Mouse (Mus musculus) lung, embryonic 14.5 days (tissue): Measurements from ENCODE around the gene Grb7. TPM values are rescaled to one million over a fixed set of nuclear protein-coding genes. Genes with fewer than 3 reads are reported as not detected.

Experiments
- ATAC-seq: fragments of 200-750 bp; cut with Nextera tagmentation; 2 replicates; pipeline ENCODE4 v1.8.0; 2017; ENCODE audit warnings: mild to moderate bottlenecking, moderate TSS enrichment, moderate library complexity; ENCODE audit not compliant: insufficient read depth
- DNase-seq: peaks from one replicate; pipeline ENCODE4 v3.0.0-alpha.2; 2015
- H3K27ac ChIP-seq: fragments of 300-500 bp; sonication (generic); 2 replicates; pipeline ENCODE4 v1.5.1; 2014; ENCODE audit warnings: low read depth, mild to moderate bottlenecking, moderate library complexity
- H3K27me3 ChIP-seq: fragments of 300-500 bp; sonication (generic); 2 replicates; pipeline ENCODE4 v1.6.1; 2014; ENCODE audit warnings: low read length, control low read depth; ENCODE audit not compliant: insufficient read depth
- H3K36me3 ChIP-seq: fragments of 300-500 bp; sonication (generic); 2 replicates; pipeline ENCODE4 v1.6.1; 2014; ENCODE audit warnings: control low read depth; ENCODE audit not compliant: insufficient read depth
- H3K4me1 ChIP-seq: fragments of 300-500 bp; sonication (generic); 2 replicates; pipeline ENCODE4 v1.6.1; 2014; ENCODE audit warnings: antibody characterized with exemption, control low read depth; ENCODE audit not compliant: insufficient read depth
- H3K4me2 ChIP-seq: fragments of 300-500 bp; sonication (generic); 2 replicates; pipeline ENCODE4 v1.6.1; 2014; ENCODE audit warnings: mild to moderate bottlenecking
- H3K4me3 ChIP-seq: fragments of 300-500 bp; sonication (generic); 2 replicates; pipeline ENCODE4 v1.5.1; 2014; ENCODE audit warnings: low read depth, low read length
- H3K9ac ChIP-seq: fragments of 300-500 bp; sonication (generic); 2 replicates; pipeline ENCODE4 v1.6.1; 2014
- H3K9me3 ChIP-seq: fragments of 300-500 bp; sonication (generic); 2 replicates; pipeline ENCODE4 v1.6.1; 2016; ENCODE audit warnings: low read depth, low read length, control low read depth
- CTCF ChIP-seq: IDR thresholded peaks from 2 replicates; pipeline ENCODE4 v1.5.1; 2016; ENCODE audit warnings: antibody characterized with exemption, low read depth
- WGBS: fragments of 180-500 bp; shearing (Covaris S2); extraction: QIAGEN DNeasy Blood & Tissue Kit; methylation state at CpG from one replicate; pipeline ENCODE4 v1.1.7; 2014; 5-methylcytosine and 5-hydroxymethylcytosine counted together
- polyA plus RNA-seq: library from polyadenylated mRNA; unstranded; fragments of >200 nt; fragmentation: Nextera tagmentation; extraction: Ambion mirVana; gene quantifications from 2 replicates; pipeline ENCODE4 v1.2.1, GENCODE M21; 2014

Gene Grb7
- polyA plus RNA-seq, 1 experiment from 2014 or later: 43.0 TPM

- no peak for ATAC-seq
- Histone ChIP-seq H3K4me1 (no peaks in the 10 kb centered on the region), H3K27me3 (no peaks in the 10 kb centered on the region), H3K4me2 (no peak overlapping the region), H3K36me3 (peaks cover 97% of the 10 kb centered on the region), H3K4me3 (no peak overlapping the region), H3K9me3 (no peaks in the 10 kb centered on the region), H3K27ac (no peak overlapping the region), H3K9ac (no peak overlapping the region)
- TF ChIP-seq CTCF: no peak
- WGBS: 92% methylated on average over 7 of the region's 7 CpGs
- DNase-seq: no peak
Observed at GRCm38 (mm10) chr11:98426592-98426991, 19.6 kb upstream of the Grb7 start.

DNA sequence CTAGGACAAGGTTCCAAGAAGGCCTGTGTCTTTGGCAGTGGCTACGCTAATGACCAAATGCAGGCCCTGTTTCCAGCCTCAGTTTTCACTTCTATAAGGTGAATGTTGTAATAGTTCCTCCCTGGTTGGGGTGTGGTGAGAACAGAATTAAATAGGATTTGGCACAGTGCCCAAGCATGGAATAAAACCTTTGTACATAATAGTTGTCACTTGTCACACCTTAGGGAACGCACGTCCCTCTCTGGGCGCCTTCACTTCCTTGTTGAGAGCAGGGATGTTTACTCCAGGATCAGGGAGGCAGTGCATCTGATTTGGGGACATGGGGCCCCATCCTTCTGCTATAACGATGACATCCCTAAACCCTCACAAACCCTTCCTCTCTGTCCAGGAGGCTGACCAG, 17.8 kb upstream of the Grb7 start:
- H3K9me3 ChIP-seq: no peaks in the 10 kb centered on the region
- TF ChIP-seq CTCF: no peak
- H3K4me1 ChIP-seq: no peaks in the 10 kb centered on the region
- WGBS: 80% methylated on average over 5 of the region's 5 CpGs
- H3K4me2 ChIP-seq: no peak overlapping the region
- peaks cover 96% of the 10 kb centered on the region for H3K36me3 ChIP-seq
- H3K27ac ChIP-seq: no peak overlapping the region
- H3K4me3 ChIP-seq: no peak overlapping the region
- ATAC-seq (no peak), DNase-seq (no peak)
- no peak overlapping the region for H3K9ac ChIP-seq
- H3K27me3 ChIP-seq: no peaks in the 10 kb centered on the region

DNA sequence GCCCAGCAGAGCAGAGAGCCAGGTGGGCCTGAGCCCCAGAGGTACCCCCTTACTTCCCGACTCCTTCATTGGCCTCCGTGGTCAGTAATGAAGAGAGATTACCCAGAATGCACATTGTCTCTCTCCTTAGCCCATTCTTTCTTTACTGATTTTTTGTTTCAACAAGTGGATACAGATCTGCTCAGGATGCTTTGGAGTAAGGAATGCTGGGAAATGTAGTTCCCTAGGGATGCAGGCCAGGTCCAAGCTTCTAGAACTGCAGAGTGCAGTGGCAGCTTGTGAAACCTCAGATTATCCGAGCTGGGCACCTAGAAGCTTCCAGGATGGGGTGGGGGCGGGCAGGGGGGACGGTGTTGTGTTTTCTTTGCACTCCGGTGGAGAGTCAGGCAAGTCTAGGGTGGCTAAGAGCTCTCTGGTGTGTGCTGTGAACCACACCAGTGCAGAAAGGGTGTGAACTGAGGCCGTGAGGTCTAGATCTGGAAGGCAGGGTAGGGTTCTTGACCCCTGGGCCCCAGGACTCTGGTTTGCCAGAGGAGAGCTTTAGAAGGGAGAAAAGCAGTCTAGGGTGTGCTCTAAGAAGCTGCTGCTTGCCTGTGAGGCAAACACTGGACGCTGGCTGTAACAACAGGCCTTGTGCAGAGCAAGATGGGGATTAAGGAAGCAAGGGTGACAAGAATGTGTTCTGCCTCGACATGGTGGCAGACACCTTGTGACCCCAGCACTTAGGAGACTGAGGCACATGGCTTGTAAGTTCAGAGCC, 14.3 kb upstream of the Grb7 start:
- 79% methylated on average over 9 of the region's 9 CpGs for WGBS
- no peak overlapping the region for H3K9ac ChIP-seq

GRCm38 (mm10) chr11:98435723-98436122, 10.5 kb upstream of the Grb7 start:
- H3K36me3 ChIP-seq: peaks cover 62% of the 10 kb centered on the region

More for the DNA sequence above, 14.3 kb upstream of the Grb7 start:
- peaks cover 96% of the 10 kb centered on the region for H3K36me3 ChIP-seq
- no peak for TF ChIP-seq CTCF
- no peaks in the 10 kb centered on the region for H3K4me1 ChIP-seq
- no peaks in the 10 kb centered on the region for H3K9me3 ChIP-seq
- no peak overlapping the region for H3K27ac ChIP-seq
- H3K4me3 ChIP-seq: no peak overlapping the region
- no peak for DNase-seq
- no peak overlapping the region for H3K4me2 ChIP-seq
- no peaks in the 10 kb centered on the region for H3K27me3 ChIP-seq
- no peak for ATAC-seq

GRCm38 (mm10) chr11:98437441-98437840, 8.8 kb upstream of the Grb7 start:
- no peak overlapping the region for H3K9ac ChIP-seq
- no peak overlapping the region for H3K4me2 ChIP-seq
- no peak for TF ChIP-seq CTCF
- peaks cover 45% of the 10 kb centered on the region for H3K36me3 ChIP-seq
- H3K9me3 ChIP-seq: no peaks in the 10 kb centered on the region
- no peaks in the 10 kb centered on the region for H3K4me1 ChIP-seq
- no peak overlapping the region for H3K4me3 ChIP-seq
- no peak for DNase-seq
- H3K27ac ChIP-seq: no peak overlapping the region
- no peaks in the 10 kb centered on the region for H3K27me3 ChIP-seq
- no peak for ATAC-seq
- 70% methylated on average over 6 of the region's 6 CpGs for WGBS

More at GRCm38 (mm10) chr11:98435723-98436122, 10.5 kb upstream of the Grb7 start:
- Histone ChIP-seq H3K4me2 (no peak overlapping the region), H3K4me1 (no peaks in the 10 kb centered on the region), H3K9me3 (no peaks in the 10 kb centered on the region), H3K27ac (no peak overlapping the region), H3K27me3 (no peaks in the 10 kb centered on the region), H3K9ac (no peak overlapping the region), H3K4me3 (no peak overlapping the region)
- no peak for DNase-seq
- no peak for TF ChIP-seq CTCF
- 90% methylated on average over 9 of the region's 9 CpGs for WGBS
- ATAC-seq: no peak

- WGBS: 3% methylated on average over 43 of the region's 43 CpGs
Observed at GRCm38 (mm10) chr11:98438331-98439158, 7.6 kb upstream of the Grb7 start, which contains the start of gene Mien1. Mien1 (minus strand) TSS chr11:98438991.

GRCm38 (mm10) chr11:98443688-98444087, 2.5 kb upstream of the Grb7 start:
- Histone ChIP-seq H3K27me3 (peaks cover 23% of the 10 kb centered on the region), H3K4me1 (peaks cover 7% of the 10 kb centered on the region; the same call in 1 of the 2 replicates), H3K9me3 (no peaks in the 10 kb centered on the region), H3K36me3 (no peaks in the 10 kb centered on the region), H3K4me3 (no peak overlapping the region), H3K27ac (no peak overlapping the region), H3K9ac (no peak overlapping the region), H3K4me2 (no peak overlapping the region)
- ATAC-seq (no peak), DNase-seq (no peak)
- TF ChIP-seq CTCF: no peak
- WGBS: 97% methylated on average over 1 of the region's 1 CpGs

More at GRCm38 (mm10) chr11:98438331-98439158, 7.6 kb upstream of the Grb7 start, which contains the start of gene Mien1:
- no peaks in the 10 kb centered on the region for H3K9me3 ChIP-seq
- ATAC-seq (peak; percentile 89), DNase-seq (peak; percentile 97)
- H3K27ac ChIP-seq: peak within 1 kb of the TSS; percentile 33; the same call in 1 of the 2 replicates
- H3K4me1 ChIP-seq: no peaks in the 10 kb centered on the region
- H3K4me2 ChIP-seq: peak within 1 kb of the TSS; percentile 87
- H3K9ac ChIP-seq: peak within 1 kb of the TSS; percentile 48
- H3K4me3 ChIP-seq: peak within 1 kb of the TSS; percentile 66
- peak; percentile 97 for TF ChIP-seq CTCF
- H3K36me3 ChIP-seq: peaks cover 35% of the 10 kb centered on the region
- H3K27me3 ChIP-seq: no peaks in the 10 kb centered on the region
